13 mouse cellular contexts compared by ENCODE assay signal in the genomic region with DNA sequence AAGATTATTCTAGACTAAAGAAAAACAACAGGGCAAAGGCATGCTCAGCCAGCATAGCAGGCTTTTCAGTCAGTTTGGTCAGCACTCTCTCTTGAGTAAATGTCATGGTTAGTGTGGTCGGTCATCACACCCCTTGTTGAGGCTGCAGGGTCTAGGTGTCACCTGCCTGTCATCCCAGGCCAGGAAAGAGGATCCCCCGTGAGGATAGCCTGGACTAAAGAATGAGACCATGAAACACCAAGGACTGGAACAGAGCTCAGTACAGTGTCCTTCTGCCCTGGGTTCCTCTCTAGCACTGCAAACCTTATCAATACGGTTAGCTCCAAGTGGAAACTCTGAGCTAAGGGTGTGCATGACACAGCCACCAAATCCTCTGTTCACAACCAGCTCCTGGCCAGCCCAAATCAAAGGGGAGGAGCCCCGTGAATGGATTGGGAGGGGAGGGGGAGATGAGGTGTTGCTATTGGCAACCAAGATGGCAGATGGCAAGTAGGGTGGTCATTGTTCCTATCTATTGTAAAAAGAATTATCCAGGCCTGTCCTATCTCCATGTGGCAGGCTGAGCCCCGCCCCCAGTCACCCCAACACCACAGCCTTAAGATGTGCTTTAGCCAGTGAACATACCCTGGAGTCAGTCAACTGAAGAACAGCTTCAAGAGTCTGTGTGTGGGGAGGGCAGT.
A peak's percentile ranks its signal among the peaks of the same experiment; 100 is the strongest.
DNase-seq lines count a peak whose midpoint lies in the region; ATAC-seq lines count a peak whose summit lies in the region.
"Had no signal": no experiment of that assay in that cellular context is flagged by ENCODE, and none has a peak within 500 bp of the region (broad histone marks: within the 10 kb centered on the region; RNA-seq: fewer than 3 reads in every experiment).

No protein-coding gene starts in this region.

- H3K4me3 ChIP-seq in kidney, embryonic 14.5 days (ENCODE audit: low read length) = no peak overlapping the region
- 0 out of 2 replicates have a peak overlapping the region, but pooled peaks have one; percentile 9 for H3K4me3 ChIP-seq in hindbrain, embryonic 10.5 days
- no peak overlapping the region for H3K4me3 ChIP-seq in midbrain, embryonic 14.5 days (replicated peaks; ENCODE audit: low read depth, low read length)
- H3K4me3 ChIP-seq: embryonic facial prominence, embryonic 15.5 days had no signal

- H3K27ac ChIP-seq in kidney, embryonic 14.5 days (ENCODE audit: low read depth, low read length) = peak overlapping the region; percentile 11; the same call in 1 of the 2 replicates
- H3K27ac ChIP-seq in hindbrain, embryonic 10.5 days = peak overlapping the region; percentile 83
- peak overlapping the region; percentile 46 for H3K27ac ChIP-seq in midbrain, embryonic 14.5 days (replicated peaks; ENCODE audit: low read depth, low read length)
- H3K27ac ChIP-seq: embryonic facial prominence, embryonic 15.5 days; macrophage had no signal

- H3K9ac ChIP-seq in kidney, embryonic 14.5 days (ENCODE audit: low read depth, low read length) = no peak overlapping the region
- H3K9ac ChIP-seq in midbrain, embryonic 14.5 days (replicated peaks; ENCODE audit: low read length) = no peak overlapping the region
- H3K9ac ChIP-seq: embryonic facial prominence, embryonic 15.5 days had no signal

- no peak for ATAC-seq in kidney, embryonic 14.5 days (ENCODE audit: low FRiP score, low TSS enrichment)
- no peak for ATAC-seq in midbrain, embryonic 14.5 days (ENCODE audit: low FRiP score, low TSS enrichment)

- peaks cover 46% of the 10 kb centered on the region for H3K4me1 ChIP-seq in kidney, embryonic 14.5 days (ENCODE audit: control insufficient read depth, insufficient read depth, low read length)
- H3K4me1 ChIP-seq in hindbrain, embryonic 10.5 days (replicated peaks) = peaks cover 67% of the 10 kb centered on the region
- H3K4me1 ChIP-seq in midbrain, embryonic 14.5 days (ENCODE audit: control insufficient read depth, insufficient read depth, low read length) = peaks cover 38% of the 10 kb centered on the region

- H3K9me3 ChIP-seq in kidney, embryonic 14.5 days (ENCODE audit: control insufficient read depth, low read length) = peaks cover 8% of the 10 kb centered on the region; the same call in 1 of the 2 replicates
- H3K9me3 ChIP-seq in hindbrain, embryonic 10.5 days = peaks cover 12% of the 10 kb centered on the region
- H3K9me3 ChIP-seq in midbrain, embryonic 14.5 days (ENCODE audit: control insufficient read depth, low read length) = peaks cover 7% of the 10 kb centered on the region

- 58% methylated on average over 5 of the region's 5 CpGs for WGBS in kidney, embryonic 14.5 days
- 37% methylated on average over 5 of the region's 5 CpGs for WGBS in hindbrain, embryonic 10.5 days
- 9% methylated on average over 5 of the region's 5 CpGs for WGBS in midbrain, embryonic 14.5 days

- H3K27me3 ChIP-seq in kidney, embryonic 14.5 days (ENCODE audit: control insufficient read depth, insufficient read depth, low read length) = no peaks in the 10 kb centered on the region
- peaks cover 9% of the 10 kb centered on the region; the same call in 1 of the 2 replicates for H3K27me3 ChIP-seq in hindbrain, embryonic 10.5 days (ENCODE audit: insufficient read depth, poor library complexity, severe bottlenecking)
- H3K27me3 ChIP-seq in midbrain, embryonic 14.5 days (ENCODE audit: control insufficient read depth, insufficient read depth, low read length) = no peaks in the 10 kb centered on the region
- H3K27me3 ChIP-seq: embryonic facial prominence, embryonic 15.5 days had no signal

- no peaks in the 10 kb centered on the region for H3K36me3 ChIP-seq in kidney, embryonic 14.5 days (ENCODE audit: control insufficient read depth, insufficient read depth, low read length)
- no peaks in the 10 kb centered on the region for H3K36me3 ChIP-seq in hindbrain, embryonic 10.5 days
- H3K36me3 ChIP-seq in midbrain, embryonic 14.5 days (ENCODE audit: control insufficient read depth, insufficient read depth, low read length) = no peaks in the 10 kb centered on the region
- H3K36me3 ChIP-seq: embryonic facial prominence, embryonic 15.5 days had no signal

- no peak for DNase-seq in kidney, postnatal 36 days
- peak; percentile 71 for DNase-seq in embryo, embryonic 11 days
- peak; percentile 77 for DNase-seq in hindbrain, embryonic 10.5 days (ENCODE audit: low spot score)
- DNase-seq in midbrain, embryonic 14.5 days = peak; percentile 67
- DNase-seq in frontal cortex, postnatal 36 days (ENCODE audit: low spot score in 2 of 2) = no peak
- DNase-seq in thymus, postnatal 4 days = no peak
- no peak for DNase-seq in kidney, postnatal 14 days
- DNase-seq: adrenal gland, postnatal 14 days; cerebellum, adult 18-20 months; gastrocnemius, postnatal 10 days had no signal

- H3K4me2 ChIP-seq in kidney, embryonic 14.5 days (replicated peaks; ENCODE audit: low read depth, low read length) = no peak overlapping the region
- H3K4me2 ChIP-seq in midbrain, embryonic 14.5 days (ENCODE audit: low read length) = no peak overlapping the region
- H3K4me2 ChIP-seq: embryonic facial prominence, embryonic 15.5 days had no signal

Comparison
In these comparisons a context has a peak if more than half of its experiments do, and no peak if none do; other contexts are left out.
1. H3K27ac ChIP-seq: peak in every context shown above with its lines; median percentile 83 in hindbrain, embryonic 10.5 days; 46 in midbrain, embryonic 14.5 days; 11 in kidney, embryonic 14.5 days.
2. DNase-seq: peak in embryo, embryonic 11 days (single experiment), hindbrain, embryonic 10.5 days (single experiment) and midbrain, embryonic 14.5 days (single experiment); none in kidney, postnatal 36 days (0 of 2), frontal cortex, postnatal 36 days (0 of 2), thymus, postnatal 4 days (single experiment) and kidney, postnatal 14 days (single experiment).